Mouse (Mus musculus) midbrain, embryonic 10.5 days (tissue): ENCODE results near the gene Mmp9. TPM values are rescaled to one million over a fixed set of nuclear protein-coding genes. Genes with fewer than 3 reads are reported as not detected.

Source experiments
- polyA plus RNA-seq: library from polyadenylated mRNA; unstranded; fragments of >200 nt; fragmentation: Nextera tagmentation; extraction: Ambion mirVana; gene quantifications from 2 replicates; pipeline ENCODE4 v1.2.1, GENCODE M21; 2016

Mmp9 gene
- polyA plus RNA-seq, 1 experiment from 2014 or later, result 0.39 TPM

Other genes starting within 250 kb of the Mmp9 start
- not detected in 2 replicates for gene Spint4, start 242.3 kb upstream of the Mmp9 start, polyA plus RNA-seq
- gene Spint5, start 225.5 kb upstream of the Mmp9 start, polyA plus RNA-seq, result not detected in 2 replicates
- 0.94 and 1.2 TPM in 2 replicates for gene Wfdc3, start 194.8 kb upstream of the Mmp9 start, polyA plus RNA-seq
- 80.1 and 80.2 TPM in 2 replicates for gene Dnttip1, start 194.8 kb upstream of the Mmp9 start, polyA plus RNA-seq
- 575 and 639 TPM in 2 replicates for gene Ube2c, start 170.9 kb upstream of the Mmp9 start, polyA plus RNA-seq
- not detected in 2 replicates for gene Tnnc2, start 160.8 kb upstream of the Mmp9 start, polyA plus RNA-seq
- gene Snx21, start 155.0 kb upstream of the Mmp9 start, polyA plus RNA-seq, result 12.0 and 12.3 TPM in 2 replicates
- gene Acot8, start 135.9 kb upstream of the Mmp9 start, polyA plus RNA-seq, result 14.9 and 15.3 TPM in 2 replicates
- 9.7 and 11.6 TPM in 2 replicates for gene Zswim3, start 135.7 kb upstream of the Mmp9 start, polyA plus RNA-seq
- gene Zswim1, start 118.1 kb upstream of the Mmp9 start, polyA plus RNA-seq, result 24.7 and 25.3 TPM in 2 replicates
- 0.17 TPM in 1 of 2 replicates, not detected in the other for gene Spata25, start 112.2 kb upstream of the Mmp9 start, polyA plus RNA-seq
- 85.7 and 98.2 TPM in 2 replicates for gene Ctsa, start 107.9 kb upstream of the Mmp9 start, polyA plus RNA-seq
- 3.8 and 5.4 TPM in 2 replicates for gene Neurl2, start 107.3 kb upstream of the Mmp9 start, polyA plus RNA-seq
- 67.9 and 86.2 TPM in 2 replicates for gene Pltp, start 83.1 kb upstream of the Mmp9 start, polyA plus RNA-seq
- 73.8 and 93.8 TPM in 2 replicates for gene Pcif1, start 61.5 kb upstream of the Mmp9 start, polyA plus RNA-seq
- 14.1 and 17.1 TPM in 2 replicates for gene Zfp335, start 29.0 kb upstream of the Mmp9 start, polyA plus RNA-seq
- gene Slc12a5, start 20.0 kb downstream of the Mmp9 start, polyA plus RNA-seq, result 0.99 and 2.1 TPM in 2 replicates
- 95.1 and 109 TPM in 2 replicates for gene Ncoa5, start 94.1 kb downstream of the Mmp9 start, polyA plus RNA-seq
- 6.4 and 8.1 TPM in 2 replicates for gene Cd40, start 114.8 kb downstream of the Mmp9 start, polyA plus RNA-seq
- not detected in 2 replicates for gene 1700025C18Rik, start 150.0 kb downstream of the Mmp9 start, polyA plus RNA-seq